Mouse (Mus musculus) brain, adult 2 months (tissue): ENCODE data around the gene Nmrk2.
A peak's percentile ranks its signal among the peaks of the same experiment; 100 is the strongest.

Experiments used
- DNase-seq: peaks from one replicate; pipeline ENCODE4 v3.0.0; 2011; ENCODE audit warnings: low read depth, low spot score

Nmrk2 gene

DNA sequence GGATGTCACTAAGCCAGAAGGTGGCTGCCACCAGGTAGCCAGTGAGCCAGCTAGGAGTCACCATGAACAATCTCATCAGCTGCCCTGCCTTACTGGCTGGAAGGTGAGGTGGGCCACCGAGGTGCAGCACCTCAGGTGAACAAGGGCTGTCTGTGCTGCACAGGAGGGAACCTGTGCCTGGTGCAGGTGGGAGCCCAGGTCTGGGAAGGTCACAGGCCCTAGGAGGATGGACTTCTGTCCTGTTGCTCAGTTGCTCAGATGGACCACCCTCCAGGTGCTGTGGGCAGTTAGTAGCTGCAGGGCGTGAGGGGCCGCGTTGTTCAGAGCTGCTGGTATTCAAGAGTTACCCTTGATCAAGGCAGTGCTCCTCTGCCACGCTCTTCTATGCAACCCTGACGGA lies 15.0 kb upstream of the Nmrk2 start:
- DNase-seq: no peak

DNA sequence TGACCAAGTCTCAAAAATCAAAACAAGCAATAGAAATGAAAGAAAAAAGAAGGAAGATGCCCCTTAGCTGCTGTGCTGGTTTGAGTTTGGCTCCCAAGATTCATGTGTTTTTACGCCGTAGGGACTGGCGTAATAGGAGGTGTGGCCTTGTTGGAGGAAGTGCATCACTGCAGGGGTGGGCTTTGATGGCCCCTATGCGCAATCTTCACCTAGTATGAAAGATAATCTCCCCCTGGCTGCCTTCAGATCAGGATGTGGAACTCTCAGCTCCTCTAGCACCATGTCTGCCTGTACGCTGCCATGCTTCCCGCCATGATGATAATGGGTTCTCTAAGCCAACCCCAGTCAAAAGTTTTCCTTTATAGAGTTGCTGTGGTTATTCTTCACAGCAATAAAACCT lies 14.4 kb upstream of the Nmrk2 start:
- no peak for DNase-seq

DNA sequence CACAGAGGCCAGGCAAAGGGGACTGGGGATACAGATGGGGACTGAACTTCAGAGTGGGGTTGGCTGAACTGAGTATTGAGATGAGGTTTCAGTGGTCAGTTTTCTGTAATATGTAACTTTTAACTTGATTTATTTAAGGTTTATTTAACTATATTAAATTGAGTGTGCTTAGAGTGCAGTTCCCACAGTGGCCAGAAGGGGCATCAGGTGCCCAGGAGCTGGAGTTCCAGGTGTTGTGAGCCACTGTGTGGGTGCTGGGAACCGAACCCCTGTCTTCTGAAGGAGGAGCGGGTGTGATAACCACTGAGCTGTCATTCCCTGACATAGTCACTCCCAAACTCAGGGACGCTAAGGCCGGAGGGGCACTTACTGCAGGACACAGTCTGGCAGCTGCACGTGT lies 8.3 kb upstream of the Nmrk2 start:
- DNase-seq: no peak

DNA sequence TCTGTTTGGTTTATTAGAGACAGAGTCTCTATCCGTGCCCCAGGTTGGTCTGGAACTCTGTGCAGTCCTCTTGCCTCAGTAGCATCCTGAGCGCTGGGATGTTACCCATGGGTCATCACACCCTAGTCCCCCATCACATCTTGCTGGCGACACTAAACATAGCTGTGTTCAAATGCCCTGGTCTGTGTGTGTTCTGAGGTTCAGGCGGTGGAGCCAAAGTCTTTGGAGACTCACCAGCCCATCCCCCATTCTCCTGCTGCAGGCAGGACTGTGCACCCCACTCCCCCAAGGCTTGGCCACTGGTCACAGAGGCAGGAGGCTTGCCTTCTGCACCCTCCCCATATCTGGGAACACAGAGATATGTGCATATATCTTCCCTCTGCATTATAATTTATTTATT lies 2.3 kb upstream of the Nmrk2 start:
- DNase-seq: no peak

DNA sequence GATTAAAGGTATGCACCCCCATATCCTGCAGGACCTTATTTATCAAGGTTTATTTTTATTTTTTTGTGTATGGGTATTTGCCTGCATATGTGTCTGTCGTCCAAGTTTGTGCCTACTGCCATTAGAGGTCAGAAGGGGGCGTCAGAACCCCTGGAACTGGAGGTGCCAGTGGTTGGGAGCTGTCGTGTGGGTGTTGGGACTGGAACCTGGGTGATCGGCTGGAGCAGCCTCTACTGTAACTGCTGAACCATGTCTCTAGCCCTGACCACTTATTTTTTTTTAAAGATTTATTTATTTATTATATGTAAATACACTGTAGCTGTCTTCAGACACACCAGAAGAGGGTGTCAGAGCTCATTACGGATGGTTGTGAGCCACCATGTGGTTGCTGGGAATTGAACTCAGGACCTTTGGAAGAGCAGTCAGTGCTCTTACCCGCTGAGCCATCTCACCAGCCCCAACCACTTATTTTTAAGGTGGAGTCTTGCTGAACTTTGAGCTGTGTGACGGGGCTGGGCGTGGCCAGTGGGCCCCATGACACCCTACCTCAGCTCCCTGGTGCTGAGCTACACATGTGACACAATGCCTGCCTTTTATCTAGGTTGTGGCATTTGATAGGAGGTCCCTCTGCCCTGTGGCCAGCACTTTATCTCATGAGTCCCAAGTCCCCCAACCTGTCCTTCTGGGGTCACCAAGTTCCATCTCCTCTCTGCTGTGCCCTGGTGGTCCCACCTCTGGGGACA lies 1.3 kb upstream of the Nmrk2 start:
- DNase-seq: no peak

DNA sequence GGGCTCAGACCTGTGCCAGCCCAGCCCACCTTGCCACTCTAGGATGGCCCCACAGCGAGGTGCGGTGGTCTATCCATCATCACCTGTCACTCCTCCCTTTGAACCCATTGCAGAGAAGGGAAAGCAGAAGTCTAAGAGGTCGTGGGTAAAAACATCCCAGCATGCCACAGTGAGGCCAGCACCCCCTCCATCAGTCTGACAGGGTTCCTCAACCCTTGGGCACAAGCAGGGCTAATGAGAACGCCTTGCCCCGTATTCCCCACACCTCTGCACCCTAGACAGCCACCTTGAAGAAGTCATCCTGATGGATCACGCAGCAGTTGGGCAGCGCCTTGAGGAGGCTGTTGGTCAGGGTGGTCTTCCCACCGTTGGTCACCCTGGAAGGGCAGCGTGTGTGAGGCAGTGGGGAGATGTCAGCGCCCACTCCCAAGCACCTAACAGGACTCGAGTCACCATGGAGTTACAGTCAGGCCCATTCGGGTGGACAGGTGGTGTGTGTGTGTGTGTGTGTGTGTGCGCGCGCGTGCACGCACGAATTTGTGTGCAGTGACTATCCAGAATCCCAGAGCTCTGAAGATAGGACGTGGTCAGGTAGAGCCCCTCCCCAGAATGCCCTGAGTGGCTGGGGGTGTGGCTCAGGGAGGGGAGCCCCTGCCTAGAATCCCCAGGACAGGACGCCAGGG lies 1.1 kb downstream of the Nmrk2 start:
- no peak for DNase-seq

DNA sequence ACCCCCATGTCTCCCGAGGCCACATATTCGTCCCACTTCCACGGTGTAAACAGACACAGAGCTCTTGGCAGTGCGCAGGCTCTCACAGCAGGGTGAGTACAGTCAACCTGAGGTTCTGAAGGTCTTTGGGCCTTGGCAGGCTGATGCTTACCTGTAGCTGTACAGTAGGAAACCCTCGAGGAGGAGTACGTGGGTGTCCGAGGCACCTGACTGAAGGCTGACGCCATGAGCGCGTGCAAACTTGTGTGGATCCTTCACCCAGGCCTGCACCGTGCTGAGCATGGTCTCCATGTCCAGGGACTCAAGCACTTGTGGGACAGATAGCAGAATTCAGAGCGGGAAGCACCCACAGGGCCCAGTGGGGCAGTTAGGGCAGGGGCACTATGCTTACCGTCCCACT lies 1.7 kb downstream of the Nmrk2 start:
- DNase-seq: no peak

DNA sequence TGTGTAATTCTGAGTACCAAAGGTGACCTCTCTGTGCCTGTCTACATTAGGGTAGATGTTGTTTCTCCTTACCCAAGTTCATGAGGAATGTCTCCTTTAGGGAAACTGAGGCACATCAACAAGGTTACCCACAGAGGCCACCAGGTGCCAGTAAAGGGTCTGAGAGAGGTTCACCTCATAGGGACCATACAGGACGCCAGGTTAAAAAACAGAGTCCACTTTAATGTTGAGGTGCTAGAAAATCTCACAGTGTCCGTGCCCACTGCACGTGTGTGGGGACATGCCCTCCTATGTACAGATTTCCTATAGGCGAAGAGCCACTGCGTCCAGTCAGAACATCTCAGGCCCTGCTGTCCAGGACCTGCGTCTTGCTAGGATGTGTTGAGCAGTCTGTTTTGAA lies 2.9 kb downstream of the Nmrk2 start:
- no peak for DNase-seq

DNA sequence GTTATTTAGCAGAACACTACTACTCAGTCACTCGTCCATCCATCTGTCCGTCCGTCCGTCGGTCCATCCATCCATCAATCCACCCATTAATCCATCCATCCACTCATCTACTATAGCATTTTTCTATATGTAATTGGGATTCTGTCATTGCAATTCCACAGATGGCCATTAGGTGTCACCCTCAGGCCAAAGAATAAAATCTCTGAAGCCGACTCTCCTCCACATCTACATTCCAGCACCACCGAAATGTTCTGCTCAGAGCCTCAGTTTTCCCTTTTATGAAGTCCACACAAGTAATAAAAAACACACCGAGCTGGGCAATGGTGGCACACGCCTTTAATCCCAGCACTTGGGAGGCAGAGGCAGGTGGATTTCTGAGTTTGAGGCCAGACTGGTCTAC lies 3.6 kb downstream of the Nmrk2 start:
- peak; percentile 75 for DNase-seq

DNA sequence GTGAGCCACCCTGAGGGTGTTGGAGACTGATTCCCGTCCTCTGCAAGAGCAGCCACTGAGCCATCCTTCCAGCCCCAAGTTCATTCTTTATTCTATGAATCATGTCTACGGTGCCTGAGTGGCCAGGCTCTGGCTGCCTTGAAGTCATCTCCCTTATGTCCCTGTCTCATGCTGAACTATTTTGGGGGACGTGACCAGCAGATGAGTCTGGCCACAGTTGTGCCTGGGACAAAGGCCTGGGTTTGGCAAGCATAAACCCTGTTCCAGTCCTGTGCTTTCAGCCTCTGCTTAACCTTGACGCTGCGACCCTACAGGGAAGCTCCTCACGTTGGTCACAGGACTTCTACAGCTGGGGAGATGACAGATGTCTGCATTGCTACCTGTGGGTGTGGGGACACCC lies 4.5 kb downstream of the Nmrk2 start:
- no peak for DNase-seq

DNA sequence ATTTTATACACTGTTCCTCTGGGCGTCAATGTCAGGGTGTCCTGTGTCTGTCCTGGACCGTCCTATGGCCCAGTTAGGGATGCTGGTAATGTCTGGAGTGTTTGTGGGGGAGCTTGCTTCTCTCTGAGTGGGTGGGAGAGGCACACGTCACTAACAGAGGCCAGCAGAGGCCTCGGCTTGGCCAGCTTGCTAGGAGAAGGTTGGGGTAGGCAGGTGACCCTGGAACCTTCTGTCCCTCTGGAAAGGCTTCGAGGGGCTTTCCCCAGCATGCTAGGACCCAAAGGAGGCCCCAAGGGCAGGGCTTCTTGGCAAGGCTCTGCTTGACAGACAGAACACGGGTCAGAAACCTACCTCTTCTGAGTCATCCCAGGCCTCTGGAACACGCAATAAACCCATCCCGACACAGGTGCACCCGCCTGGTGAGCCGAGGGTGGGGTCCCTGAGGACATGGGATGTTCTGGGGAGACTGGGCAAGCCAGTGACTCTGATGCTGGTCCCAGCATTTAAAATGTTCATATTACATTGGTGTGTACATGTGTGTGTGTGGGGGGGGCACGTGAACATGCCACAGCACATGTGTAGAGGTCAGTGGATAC lies 5.3 kb downstream of the Nmrk2 start:
- DNase-seq: no peak

DNA sequence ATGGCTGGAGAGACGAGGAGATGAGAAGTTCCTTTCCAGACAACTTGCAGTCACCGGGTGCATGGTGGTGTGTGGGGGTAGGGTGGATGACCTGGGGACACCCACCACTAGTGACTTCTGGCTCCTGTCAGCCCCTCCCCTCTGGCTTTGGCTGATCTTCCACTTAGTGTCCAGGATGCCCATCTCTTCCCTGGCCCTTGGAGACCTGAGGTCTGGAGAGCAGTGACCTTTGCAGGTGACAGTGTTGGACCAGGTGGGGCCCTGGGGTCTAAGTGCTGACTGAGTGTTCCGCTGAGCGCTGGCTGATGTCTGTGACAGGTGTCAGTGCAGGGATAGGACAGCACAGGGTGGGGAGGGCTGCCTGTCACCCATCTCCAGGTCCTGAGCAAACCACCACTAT lies 6.6 kb downstream of the Nmrk2 start:
- no peak for DNase-seq

DNA sequence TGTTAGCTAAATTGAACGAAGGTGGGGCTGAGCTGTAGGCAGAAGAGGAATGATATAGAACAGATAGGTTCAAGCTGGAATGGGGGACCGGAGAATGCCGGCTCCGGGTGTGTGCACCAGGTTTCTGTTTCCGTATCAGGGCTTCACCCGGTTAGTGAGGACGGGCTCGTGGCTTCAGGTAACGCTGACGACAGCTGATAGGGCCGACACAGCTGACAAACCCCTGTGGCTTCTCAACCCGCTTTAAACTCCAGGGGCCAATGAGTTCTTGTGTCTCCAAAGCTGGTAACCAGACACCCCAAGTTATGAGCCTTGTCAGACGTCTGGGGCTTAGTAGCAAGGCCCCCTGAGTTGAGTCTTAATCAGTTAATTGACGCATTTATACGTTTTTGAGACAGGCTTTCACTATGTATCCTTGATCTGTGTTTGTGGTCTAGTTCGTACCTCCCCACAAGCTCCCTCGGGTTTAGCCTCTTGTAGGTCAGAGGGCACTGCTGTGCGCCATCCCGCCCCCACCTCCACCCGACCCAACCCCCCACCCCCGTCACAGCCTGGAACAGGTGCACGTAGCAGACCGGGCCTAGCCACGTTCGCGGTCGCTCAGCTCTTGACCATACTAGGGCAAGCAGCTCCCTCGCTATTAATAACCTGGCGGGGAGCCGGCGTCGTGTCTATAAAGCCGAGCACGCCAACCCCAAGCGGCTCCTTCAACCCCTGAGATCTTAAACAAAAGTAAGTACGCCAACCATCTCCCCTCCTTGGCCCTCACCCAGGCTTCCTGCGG lies 7.7 kb downstream of the Nmrk2 start:
- DNase-seq: peak; percentile 52

DNA sequence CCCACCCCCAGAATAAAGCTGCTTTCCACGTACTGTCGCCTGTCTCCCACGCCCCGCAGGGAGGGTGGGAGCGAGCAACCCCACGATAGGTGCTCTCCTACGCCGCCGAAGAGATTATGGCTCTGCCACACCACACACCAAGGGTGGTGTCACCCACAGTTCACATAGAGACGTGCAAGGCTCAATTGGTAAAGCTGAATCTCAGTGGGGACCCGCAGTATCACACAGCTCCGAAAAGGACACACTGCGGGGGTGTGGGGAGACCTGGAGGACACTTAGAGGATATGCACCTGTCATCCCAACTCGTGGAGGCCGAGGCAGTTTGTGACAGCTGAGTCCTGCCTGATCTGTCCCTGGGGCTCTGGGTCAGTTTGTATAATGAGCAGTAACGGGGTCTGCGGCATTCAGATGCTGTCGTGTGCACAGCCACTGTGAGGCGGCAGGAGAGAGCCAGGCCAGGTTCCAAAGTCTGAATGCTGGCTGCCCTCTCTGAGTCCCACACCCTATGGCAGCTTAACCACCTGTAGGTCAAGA lies 8.8 kb downstream of the Nmrk2 start:
- DNase-seq: peak; percentile 62

DNA sequence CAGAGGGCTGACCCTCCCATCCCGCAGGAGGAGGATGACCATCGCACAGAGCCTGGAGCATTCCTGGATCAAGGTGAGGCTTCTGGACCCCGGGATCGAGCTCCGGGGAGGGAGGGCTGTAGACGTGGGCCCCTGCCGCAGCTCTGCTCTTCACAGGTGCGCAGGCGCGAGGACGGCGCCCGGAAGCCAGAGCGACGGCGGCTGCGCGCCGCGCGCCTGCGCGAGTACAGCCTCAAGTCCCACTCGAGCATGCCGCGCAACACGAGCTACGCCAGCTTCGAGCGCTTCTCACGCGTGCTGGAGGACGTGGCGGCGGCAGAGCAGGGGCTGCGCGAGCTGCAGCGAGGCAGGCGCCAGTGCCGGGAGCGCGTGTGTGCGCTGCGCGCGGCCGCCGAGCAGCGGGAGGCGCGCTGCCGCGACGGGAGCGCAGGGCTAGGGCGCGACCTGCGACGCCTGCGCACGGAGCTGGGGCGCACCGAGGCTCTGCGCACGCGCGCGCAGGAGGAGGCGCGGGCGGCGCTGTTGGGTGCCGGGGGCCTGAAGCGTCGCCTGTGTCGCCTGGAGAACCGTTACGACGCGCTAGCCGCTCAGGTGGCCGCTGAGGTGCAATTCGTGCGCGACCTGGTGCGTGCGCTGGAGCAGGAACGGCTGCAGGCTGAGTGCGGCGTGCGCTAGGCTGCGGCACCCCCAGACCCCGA lies 9.4 kb downstream of the Nmrk2 start:
- peak; percentile 95 for DNase-seq

DNA sequence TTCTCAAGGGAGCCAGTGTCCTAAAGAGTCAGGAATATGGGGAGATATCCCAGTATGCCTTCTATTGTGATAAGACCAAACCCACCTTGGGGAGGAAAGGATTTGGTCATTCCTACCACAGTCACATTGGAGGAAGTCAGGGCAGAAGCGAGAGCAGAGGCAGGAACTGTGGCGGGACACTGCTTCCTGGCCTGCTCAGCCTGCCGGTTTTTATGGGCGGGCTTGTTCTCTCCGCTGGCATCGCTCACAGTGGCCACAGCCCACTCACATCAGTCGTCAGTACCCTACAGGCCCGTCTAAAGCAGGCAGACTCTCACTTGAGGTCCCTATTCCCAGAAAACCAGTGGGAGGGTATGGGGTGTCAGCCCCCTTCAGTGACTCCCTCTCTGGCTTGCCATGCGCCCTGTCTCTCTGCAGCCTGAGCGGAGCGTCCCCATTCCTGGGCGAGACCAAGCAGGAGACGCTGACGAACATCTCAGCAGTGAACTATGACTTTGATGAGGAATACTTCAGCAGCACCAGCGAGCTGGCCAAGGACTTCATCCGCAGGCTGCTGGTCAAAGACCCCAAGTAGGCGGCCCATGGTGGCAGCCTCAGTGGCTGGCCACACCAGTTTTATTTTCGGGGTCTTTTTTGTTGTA lies 10.4 kb downstream of the Nmrk2 start:
- no peak for DNase-seq

DNA sequence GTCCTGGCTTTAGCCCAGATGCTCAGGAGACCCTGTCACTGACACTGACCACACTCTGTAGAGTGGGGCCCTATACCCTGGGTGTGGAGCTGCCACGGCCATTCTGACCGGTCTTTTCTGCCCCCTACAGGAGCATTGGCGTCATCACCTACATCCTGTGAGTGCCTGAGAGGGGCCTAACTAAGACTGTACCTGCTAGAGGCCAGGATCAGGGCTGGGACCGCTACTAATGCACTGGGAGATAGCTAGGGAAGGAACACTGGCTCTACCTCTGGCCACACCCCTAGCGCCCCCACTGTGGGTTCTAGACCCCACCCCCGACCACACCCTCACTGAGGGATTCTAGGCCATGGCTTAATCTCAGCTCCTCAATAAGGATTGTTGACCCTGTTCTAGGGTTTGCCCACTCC lies 10.9 kb downstream of the Nmrk2 start:
- no peak for DNase-seq

DNA sequence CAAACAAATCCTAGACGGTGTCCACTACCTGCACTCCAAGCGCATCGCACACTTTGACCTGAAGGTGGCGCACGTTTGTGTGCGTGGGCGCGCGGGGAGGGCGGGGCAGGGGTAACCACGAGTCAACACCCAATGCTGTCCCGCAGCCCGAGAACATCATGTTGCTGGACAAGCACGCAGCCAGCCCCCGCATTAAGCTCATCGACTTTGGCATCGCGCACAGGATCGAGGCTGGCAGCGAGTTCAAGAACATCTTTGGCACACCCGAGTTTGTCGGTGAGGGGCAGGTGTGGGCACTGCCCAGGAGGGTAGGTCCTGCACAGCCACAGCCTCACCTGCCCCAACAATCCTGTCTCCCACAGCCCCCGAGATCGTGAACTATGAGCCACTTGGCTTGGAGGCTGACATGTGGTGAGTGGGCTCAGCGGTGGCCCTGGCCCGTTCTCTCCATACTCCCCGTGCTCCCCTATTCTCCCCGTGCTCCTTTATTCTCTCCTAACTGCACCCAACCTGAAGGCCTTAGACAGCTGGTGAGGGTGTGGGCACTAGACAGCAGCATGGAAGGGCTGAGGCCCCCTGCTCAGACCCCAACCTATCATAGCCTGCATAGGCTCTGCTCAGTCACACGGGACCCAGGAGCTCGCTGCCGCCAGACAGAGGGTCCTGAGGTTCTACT lies 11.5 kb downstream of the Nmrk2 start:
- no peak for DNase-seq

DNA sequence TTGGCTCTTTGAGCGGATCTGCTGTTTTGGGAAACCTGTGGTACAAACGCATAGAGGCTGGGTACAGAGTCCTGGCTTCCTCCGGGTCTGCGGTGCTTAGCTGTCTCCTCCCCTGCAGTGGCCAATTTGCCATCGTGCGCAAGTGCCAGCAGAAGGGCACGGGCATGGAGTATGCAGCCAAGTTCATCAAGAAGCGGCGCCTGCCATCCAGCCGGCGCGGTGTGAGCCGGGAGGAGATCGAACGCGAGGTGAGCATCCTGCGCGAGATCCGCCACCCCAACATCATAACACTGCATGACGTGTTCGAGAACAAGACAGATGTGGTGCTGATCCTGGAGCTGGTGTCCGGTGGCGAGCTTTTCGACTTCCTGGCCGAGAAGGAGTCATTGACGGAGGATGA lies 12.0 kb downstream of the Nmrk2 start:
- DNase-seq: no peak

DNA sequence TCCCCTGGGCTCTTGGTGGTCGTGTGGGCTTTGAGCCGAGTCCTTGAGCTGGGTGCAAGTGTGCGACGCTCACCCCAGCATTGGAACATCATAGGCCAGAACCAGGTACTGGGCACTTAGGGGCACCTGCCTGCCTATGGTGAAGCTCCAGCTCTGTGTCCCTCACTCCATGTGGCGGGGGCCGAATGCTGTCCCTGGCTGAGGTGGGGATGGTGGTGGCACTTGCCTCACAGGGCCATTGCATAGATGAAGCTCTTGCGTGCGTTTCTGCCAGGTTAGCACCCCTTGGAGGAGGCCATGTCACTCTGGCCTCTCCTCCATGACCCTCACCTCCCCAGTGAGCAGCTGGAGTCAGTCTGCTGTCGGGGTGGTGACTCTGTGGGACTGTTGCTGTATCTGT lies 14.7 kb downstream of the Nmrk2 start:
- DNase-seq: no peak
